Mouse (Mus musculus): ENCODE results near the gene Cadm2.

DNA sequence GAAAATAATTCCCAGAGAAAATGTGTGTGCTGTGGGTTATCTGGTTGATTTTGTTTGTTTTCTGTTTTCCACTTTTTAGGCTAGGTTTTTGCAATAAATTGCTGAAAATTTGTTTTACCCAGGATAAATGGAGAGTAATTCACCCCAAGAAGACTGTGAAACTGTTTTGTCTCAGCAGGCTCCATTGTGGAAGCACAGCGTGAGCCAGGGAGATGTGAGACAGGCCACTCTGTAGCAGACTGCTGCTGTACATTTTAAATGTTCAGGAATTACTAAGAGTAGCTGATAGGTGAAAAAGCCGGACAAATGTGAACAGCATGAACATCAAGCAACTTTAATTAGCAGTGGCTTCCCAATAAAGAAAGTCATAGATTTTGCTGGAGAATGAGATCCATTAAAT lies 541.4 kb downstream of the Cadm2 start:
- TF ChIP-seq CTCF (IDR thresholded peaks at IDR 0.05; ENCODE audit: borderline replicate concordance, control insufficient read depth, extremely low read depth, insufficient read depth, low read length, poor library complexity) (no peak), POLR2A (IDR thresholded peaks at IDR 0.05; ENCODE audit: control insufficient read depth, extremely low read depth, insufficient read depth, low read length, poor library complexity) (no peak)

Measured in thymus, adult 2 months (tissue).